In the genomic region with DNA sequence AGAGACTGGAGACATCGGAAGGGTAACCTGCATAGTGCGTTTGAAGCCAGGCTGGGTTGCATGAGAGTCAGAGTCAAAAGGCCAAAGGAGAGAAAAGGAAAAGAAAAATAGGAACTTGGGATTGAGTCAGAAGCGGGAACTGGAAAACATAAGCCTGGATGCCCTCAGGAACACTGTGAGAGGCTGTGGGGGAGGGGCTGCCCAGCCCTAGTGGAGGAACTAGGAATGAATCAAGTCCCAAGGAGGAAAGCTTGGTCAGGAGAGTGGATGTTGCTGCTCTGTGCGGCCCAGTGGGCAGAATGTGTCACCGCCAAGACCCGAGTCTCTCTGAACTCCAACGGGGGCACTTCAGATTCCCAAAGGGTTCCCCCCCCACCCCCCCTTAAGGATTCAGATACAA, we compare ENCODE assay signal across 13 mouse cellular contexts. TPM values are rescaled to one million over a fixed set of nuclear protein-coding genes. Genes with fewer than 3 reads are reported as not detected.
DNase-seq lines count a peak whose midpoint lies in the region; ATAC-seq and TF ChIP-seq lines count a peak whose summit lies in the region.
"Had no signal": no experiment of that assay in that cellular context is flagged by ENCODE, and none has a peak within 500 bp of the region (broad histone marks: within the 10 kb centered on the region; RNA-seq: fewer than 3 reads in every experiment).

No protein-coding gene starts in this region.

- no peak overlapping the region for H3K4me2 ChIP-seq in forebrain, embryonic 12.5 days
- no peak overlapping the region for H3K4me2 ChIP-seq in forebrain, embryonic 13.5 days
- H3K4me2 ChIP-seq: liver, embryonic 12.5 days had no signal

- H3K9me3 ChIP-seq in forebrain, embryonic 12.5 days = no peaks in the 10 kb centered on the region
- H3K9me3 ChIP-seq in forebrain, embryonic 13.5 days (replicated peaks) = no peaks in the 10 kb centered on the region
- H3K9me3 ChIP-seq: liver, embryonic 12.5 days had no signal

- 73% methylated on average over 7 of the region's 7 CpGs for WGBS in forebrain, embryonic 12.5 days
- 67% methylated on average over 7 of the region's 7 CpGs for WGBS in forebrain, embryonic 13.5 days

- H3K4me1 ChIP-seq in forebrain, embryonic 12.5 days = peaks cover 3% of the 10 kb centered on the region
- peaks cover 2% of the 10 kb centered on the region; the same call in 1 of the 2 replicates for H3K4me1 ChIP-seq in forebrain, embryonic 13.5 days
- H3K4me1 ChIP-seq: liver, embryonic 12.5 days had no signal

- H3K27me3 ChIP-seq in forebrain, embryonic 12.5 days = no peaks in the 10 kb centered on the region
- H3K27me3 ChIP-seq in forebrain, embryonic 13.5 days = no peaks in the 10 kb centered on the region
- H3K27me3 ChIP-seq: liver, embryonic 12.5 days had no signal

- DNase-seq in layer of hippocampus, adult 2 months (ENCODE audit: low spot score in 2 of 2) = no peak
- no peak for DNase-seq in layer of hippocampus, postnatal 14 days (ENCODE audit: low spot score in 2 of 2)
- peak; percentile 54 for DNase-seq in ES-CJ7 (ENCODE audit: low read depth, low spot score)
- DNase-seq in embryo, embryonic 11 days = peak; percentile 44
- no peak for DNase-seq in Muller cell, postnatal 12 days (ENCODE audit: inconsistent ontology term)
- no peak for DNase-seq in urinary bladder, postnatal 36 days (ENCODE audit: low spot score in 2 of 2)
- DNase-seq: cerebellum, adult 9-11 months; heart, postnatal 10 days; kidney, adult 11 months; thymus, adult 18-20 months had no signal

- H3K36me3 ChIP-seq in forebrain, embryonic 12.5 days (replicated peaks) = no peaks in the 10 kb centered on the region
- H3K36me3 ChIP-seq in forebrain, embryonic 13.5 days (ENCODE audit: poor library complexity, severe bottlenecking) = no peaks in the 10 kb centered on the region
- H3K36me3 ChIP-seq: liver, embryonic 12.5 days had no signal

- H3K9ac ChIP-seq in forebrain, embryonic 12.5 days = no peak overlapping the region
- no peak overlapping the region for H3K9ac ChIP-seq in forebrain, embryonic 13.5 days
- H3K9ac ChIP-seq: liver, embryonic 12.5 days had no signal

- TF ChIP-seq CTCF in layer of hippocampus, adult 2 months (conservative IDR thresholded peaks at IDR 0.05) = peak; percentile 53

- no peak overlapping the region for H3K4me3 ChIP-seq in forebrain, embryonic 12.5 days (replicated peaks)
- H3K4me3 ChIP-seq in forebrain, embryonic 13.5 days = no peak overlapping the region
- no peak overlapping the region for H3K4me3 ChIP-seq in layer of hippocampus, adult 2 months
- H3K4me3 ChIP-seq: liver, embryonic 12.5 days had no signal

- H3K27ac ChIP-seq in forebrain, embryonic 12.5 days = no peak overlapping the region
- H3K27ac ChIP-seq in forebrain, embryonic 13.5 days = no peak overlapping the region
- no peak overlapping the region for H3K27ac ChIP-seq in layer of hippocampus, adult 2 months
- H3K27ac ChIP-seq: liver, embryonic 12.5 days had no signal

- 0 out of 2 replicates have a peak, but pooled peaks have one; percentile 39 for ATAC-seq in forebrain, embryonic 12.5 days (ENCODE audit: low FRiP score)
- no peak for ATAC-seq in forebrain, embryonic 13.5 days
- ATAC-seq: liver, embryonic 12.5 days had no signal

RNA-seq across cellular contexts. Expression of a gene that starts 27.4 kb away (rescaled TPM):
- polyA plus RNA-seq in forebrain, embryonic 12.5 days (2016; fragmentation: Nextera tagmentation; extraction: Ambion mirVana) = 8.0 and 8.1 TPM in 2 replicates
- polyA plus RNA-seq in forebrain, embryonic 13.5 days (2015; fragmentation: Nextera tagmentation; extraction: Ambion mirVana) = 6.4 and 7.6 TPM in 2 replicates
- 10 to 100 TPM; 47.6 to 48.6 TPM for total RNA-seq in layer of hippocampus, adult 2 months (2021)
- 10 to 100 TPM; 44.8 to 49.4 TPM for total RNA-seq in layer of hippocampus, postnatal 14 days (2021)

Comparison
In these comparisons a context has a peak if more than half of its experiments do, and no peak if none do; other contexts are left out.
1. DNase-seq: peak in ES-CJ7 (single experiment) and embryo, embryonic 11 days (single experiment); none in layer of hippocampus, adult 2 months (0 of 2), layer of hippocampus, postnatal 14 days (0 of 2), Muller cell, postnatal 12 days (single experiment) and urinary bladder, postnatal 36 days (0 of 2).